Mouse (Mus musculus) splenic B cell, adult 2 months (primary cell): ENCODE results near the gene Gm5767.

Experiments
- DNase-seq: peaks from one replicate; pipeline ENCODE4 v3.0.0-alpha.2; 2011; ENCODE audit warnings: low read depth, low spot score
- H3K27me3 ChIP-seq: 2 replicates; pipeline ENCODE4 v1.6.1; 2012; ENCODE audit warnings: mild to moderate bottlenecking, low read length, moderate library complexity, mixed read lengths; ENCODE audit not compliant: control insufficient read depth, poor library complexity, insufficient read depth, severe bottlenecking
- H3K36me3 ChIP-seq: 2 replicates; pipeline ENCODE4 v1.6.1; 2012; ENCODE audit warnings: mild to moderate bottlenecking, low read length, moderate library complexity, mixed read lengths; ENCODE audit not compliant: control insufficient read depth, poor library complexity, insufficient read depth, severe bottlenecking

Gene Gm5767

GRCm38 (mm10) chr16:8676228-8676627 lies 4.3 kb upstream of the Gm5767 start:
- no peaks in the 10 kb centered on the region for H3K27me3 ChIP-seq
- no peaks in the 10 kb centered on the region for H3K36me3 ChIP-seq
- no peak for DNase-seq

DNA sequence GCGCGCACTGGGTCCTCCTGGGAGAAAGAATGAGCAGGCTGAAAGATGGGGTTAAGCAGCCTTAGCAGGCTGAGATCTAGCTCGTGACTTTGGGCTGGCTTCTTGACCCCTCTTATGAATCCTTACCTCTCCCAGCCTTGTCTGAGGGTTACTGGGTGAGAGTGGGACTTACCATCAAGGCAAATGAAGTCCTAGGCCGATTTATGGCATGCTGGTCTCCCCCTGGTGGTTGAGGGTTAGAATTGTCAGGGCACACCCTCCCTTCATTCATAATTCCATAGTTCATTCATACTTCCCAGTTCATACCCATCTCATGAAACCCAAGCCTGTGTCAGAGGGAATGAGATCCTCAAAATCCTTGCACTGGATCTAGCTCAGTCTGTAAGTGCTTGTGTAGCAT lies 3.8 kb upstream of the Gm5767 start:
- H3K36me3 ChIP-seq, result no peaks in the 10 kb centered on the region
- H3K27me3 ChIP-seq, result no peaks in the 10 kb centered on the region
- peak; percentile 76 for DNase-seq

GRCm38 (mm10) chr16:8678035-8678434 lies 2.5 kb upstream of the Gm5767 start:
- DNase-seq, result no peak
- Histone ChIP-seq H3K36me3 (no peaks in the 10 kb centered on the region), H3K27me3 (no peaks in the 10 kb centered on the region)

DNA sequence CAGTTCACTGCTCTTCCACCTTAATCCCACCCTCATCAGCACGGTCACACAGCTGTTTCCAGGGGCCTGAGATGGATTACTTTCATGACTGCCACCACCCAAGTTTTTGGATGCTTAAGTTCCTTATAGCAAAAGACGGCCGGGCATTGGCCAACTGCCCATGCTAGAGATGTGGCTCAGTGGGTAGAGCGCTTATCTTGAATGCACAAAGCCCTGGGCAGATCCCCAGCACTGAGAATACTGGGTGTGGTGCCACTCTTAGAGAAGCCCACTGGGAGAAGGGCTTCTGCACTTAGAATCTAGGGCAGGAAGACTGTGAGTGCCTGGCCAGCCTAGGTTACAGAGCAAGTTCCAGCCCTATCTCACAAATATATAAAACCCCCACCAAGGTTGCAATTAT lies 1.9 kb upstream of the Gm5767 start:
- no peak for DNase-seq
- H3K27me3 ChIP-seq, result no peaks in the 10 kb centered on the region
- no peaks in the 10 kb centered on the region for H3K36me3 ChIP-seq

- no peaks in the 10 kb centered on the region for H3K36me3 ChIP-seq
- no peaks in the 10 kb centered on the region for H3K27me3 ChIP-seq
- DNase-seq, result no peak
These were observed 790 bp upstream of the Gm5767 start for GRCm38 (mm10) chr16:8679780-8680179.

DNA sequence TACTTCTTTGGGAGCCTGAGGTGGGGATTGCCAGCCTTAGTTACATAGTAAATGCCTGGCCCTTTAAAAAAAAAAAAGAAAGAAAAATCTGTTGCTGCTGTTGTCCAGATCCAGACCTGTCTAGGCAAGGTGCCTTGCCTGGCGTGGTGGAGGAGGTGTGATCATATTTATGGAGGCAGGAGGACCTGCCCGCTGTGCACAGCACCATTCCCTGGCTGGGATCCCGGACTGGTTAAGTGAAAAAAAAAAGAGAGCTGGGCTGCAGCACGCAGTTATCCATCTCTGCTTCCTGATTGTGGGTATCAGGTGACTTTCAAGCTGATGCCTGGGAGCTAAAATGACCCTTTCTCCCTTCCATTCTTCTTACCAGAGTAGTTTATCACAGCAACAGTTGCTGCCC lies 4.5 kb downstream of the Gm5767 start:
- peaks cover 6% of the 10 kb centered on the region; the same call in 1 of the 2 replicates for H3K36me3 ChIP-seq
- DNase-seq, result no peak

GRCm38 (mm10) chr16:8686121-8686870 lies 5.7 kb downstream of the Gm5767 start:
- peak; percentile 89 for DNase-seq
- H3K36me3 ChIP-seq, result peaks cover 6% of the 10 kb centered on the region; the same call in 1 of the 2 replicates

More for the DNA sequence above, 4.5 kb downstream of the Gm5767 start:
- no peaks in the 10 kb centered on the region for H3K27me3 ChIP-seq

GRCm38 (mm10) chr16:8686871-8687535 lies 6.4 kb downstream of the Gm5767 start:
- DNase-seq, result no peak
- no peaks in the 10 kb centered on the region for H3K27me3 ChIP-seq
- peaks cover 6% of the 10 kb centered on the region; the same call in 1 of the 2 replicates for H3K36me3 ChIP-seq

More at GRCm38 (mm10) chr16:8686121-8686870, 5.7 kb downstream of the Gm5767 start:
- no peaks in the 10 kb centered on the region for H3K27me3 ChIP-seq

GRCm38 (mm10) chr16:8687559-8688112 lies 7.1 kb downstream of the Gm5767 start:
- DNase-seq, result no peak

GRCm38 (mm10) chr16:8689979-8690656 lies 9.5 kb downstream of the Gm5767 start:
- peaks cover 19% of the 10 kb centered on the region for H3K36me3 ChIP-seq
- H3K27me3 ChIP-seq, result no peaks in the 10 kb centered on the region
- no peak for DNase-seq

More at GRCm38 (mm10) chr16:8687559-8688112, 7.1 kb downstream of the Gm5767 start:
- Histone ChIP-seq H3K36me3 (peaks cover 6% of the 10 kb centered on the region; the same call in 1 of the 2 replicates), H3K27me3 (no peaks in the 10 kb centered on the region)

DNA sequence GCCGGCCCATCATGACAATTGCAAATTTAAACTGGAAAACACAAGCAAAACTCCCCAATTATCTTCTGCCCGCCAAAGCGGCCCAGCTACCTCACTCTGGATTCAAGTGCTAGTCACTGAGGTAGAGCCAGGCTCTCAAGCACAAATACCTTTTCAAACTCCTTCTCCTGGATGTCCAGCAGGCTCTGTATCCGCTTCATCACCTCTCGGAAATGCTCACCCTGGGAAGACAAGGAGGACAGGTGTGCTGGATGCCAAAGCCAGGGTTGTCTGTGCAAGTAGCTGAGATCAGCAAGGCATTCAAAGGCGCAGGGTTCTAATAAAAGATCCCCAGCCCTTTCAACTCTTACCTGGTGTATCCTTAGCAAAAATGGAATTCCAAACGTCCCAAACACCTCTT lies 10.6 kb downstream of the Gm5767 start:
- H3K27me3 ChIP-seq, result no peaks in the 10 kb centered on the region
- no peak for DNase-seq
- peaks cover 19% of the 10 kb centered on the region for H3K36me3 ChIP-seq

DNA sequence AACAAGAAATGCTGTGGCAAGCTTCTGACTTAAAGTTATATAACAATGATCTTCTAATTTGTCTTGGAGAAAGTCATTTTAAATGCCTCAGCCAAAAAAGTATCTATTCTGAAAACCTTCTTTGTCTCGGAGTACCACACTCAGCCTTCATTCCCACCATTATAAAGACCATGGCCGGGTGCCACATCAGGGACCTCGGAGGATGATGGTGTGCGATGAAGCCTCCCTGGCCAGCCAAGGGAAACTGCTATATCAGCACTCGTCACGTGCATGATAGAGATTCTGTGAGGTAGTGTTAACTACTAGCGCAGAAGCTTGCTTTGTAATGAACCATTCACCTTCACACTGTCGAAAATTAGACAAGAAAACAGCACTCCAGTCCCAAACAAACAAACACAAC lies 19.0 kb downstream of the Gm5767 start:
- Histone ChIP-seq H3K27me3 (no peaks in the 10 kb centered on the region), H3K36me3 (peaks cover 37% of the 10 kb centered on the region)
- DNase-seq, result no peak

- H3K36me3 ChIP-seq, result peaks cover 39% of the 10 kb centered on the region
- no peaks in the 10 kb centered on the region for H3K27me3 ChIP-seq
- DNase-seq, result no peak
These were observed 20.0 kb downstream of the Gm5767 start for GRCm38 (mm10) chr16:8700586-8700985.

GRCm38 (mm10) chr16:8711998-8712397 lies 31.4 kb downstream of the Gm5767 start:
- DNase-seq, result no peak
- no peaks in the 10 kb centered on the region for H3K27me3 ChIP-seq

DNA sequence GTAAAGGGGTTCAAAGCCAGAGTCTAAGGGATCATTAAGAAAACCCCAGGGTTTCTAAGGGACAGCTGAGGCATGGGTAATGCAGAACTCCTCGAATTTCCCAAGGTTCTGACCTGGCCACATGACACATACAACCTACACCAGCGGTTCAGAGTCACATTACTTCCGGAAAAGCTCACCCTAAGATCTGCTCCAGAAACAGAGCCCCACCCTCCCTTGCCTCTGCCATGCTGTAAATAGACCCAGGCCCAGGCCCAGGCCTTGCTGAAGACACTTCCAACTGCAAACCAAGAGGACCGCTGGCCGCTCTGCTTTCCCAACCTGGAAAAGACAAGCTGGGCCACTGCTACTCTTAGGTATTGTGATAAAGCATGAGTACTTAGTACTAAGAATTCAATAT lies 34.3 kb downstream of the Gm5767 start:
- peaks cover 7% of the 10 kb centered on the region for H3K36me3 ChIP-seq
- H3K27me3 ChIP-seq, result no peaks in the 10 kb centered on the region
- no peak for DNase-seq

More at GRCm38 (mm10) chr16:8711998-8712397, 31.4 kb downstream of the Gm5767 start:
- H3K36me3 ChIP-seq, result peaks cover 13% of the 10 kb centered on the region
